Mouse (Mus musculus) heart, embryonic 15.5 days (tissue): ENCODE data around the gene Slc6a18. TPM values are rescaled to one million over a fixed set of nuclear protein-coding genes. Genes with fewer than 3 reads are reported as not detected.

Experiments used
- ATAC-seq: fragments of 200-750 bp; cut with Nextera tagmentation; replicated peaks from 2 replicates; pipeline ENCODE4 v1.8.0; 2017; ENCODE audit warnings: low read depth, moderate TSS enrichment; ENCODE audit not compliant: insufficient number of reproducible peaks, insufficient read depth, low FRiP score
- H3K27ac ChIP-seq: fragments of 300-500 bp; sonication (generic); 2 replicates; pipeline ENCODE4 v1.5.1; 2015; ENCODE audit warnings: mild to moderate bottlenecking, inconsistent platforms
- H3K27me3 ChIP-seq: fragments of 300-500 bp; sonication (generic); 2 replicates; pipeline ENCODE4 v1.6.1; 2015; ENCODE audit warnings: inconsistent platforms
- H3K36me3 ChIP-seq: fragments of 300-500 bp; sonication (generic); 2 replicates; pipeline ENCODE4 v1.6.1; 2015; ENCODE audit warnings: mild to moderate bottlenecking, inconsistent platforms
- H3K4me1 ChIP-seq: fragments of 300-500 bp; sonication (generic); replicated peaks from 2 replicates; pipeline ENCODE4 v1.6.1; 2015; ENCODE audit warnings: inconsistent platforms
- H3K4me2 ChIP-seq: fragments of 300-500 bp; sonication (generic); 2 replicates; pipeline ENCODE4 v1.6.1; 2015; ENCODE audit warnings: inconsistent platforms, mild to moderate bottlenecking, moderate library complexity
- H3K4me3 ChIP-seq: fragments of 300-500 bp; sonication (generic); 2 replicates; pipeline ENCODE4 v1.5.1; 2015; ENCODE audit warnings: mild to moderate bottlenecking, inconsistent platforms
- H3K9ac ChIP-seq: fragments of 300-500 bp; sonication (generic); 2 replicates; pipeline ENCODE4 v1.6.1; 2015; ENCODE audit warnings: mild to moderate bottlenecking, inconsistent platforms
- H3K9me3 ChIP-seq: fragments of 300-500 bp; sonication (generic); replicated peaks from 2 replicates; pipeline ENCODE4 v1.6.1; 2016; ENCODE audit warnings: inconsistent platforms
- WGBS: fragments of 180-500 bp; shearing (Covaris S2); methylation state at CpG from one replicate; pipeline ENCODE4 v1.1.7; 2015; ENCODE audit warnings: mixed read lengths; 5-methylcytosine and 5-hydroxymethylcytosine counted together
- polyA plus RNA-seq: library from polyadenylated mRNA; unstranded; fragments of >200 nt; fragmentation: Nextera tagmentation; extraction: Ambion mirVana; gene quantifications from 2 replicates; pipeline ENCODE4 v1.2.1, GENCODE M21; 2015

The Slc6a18 gene
- polyA plus RNA-seq, 1 experiment from 2014 or later, result not detected

- no peaks in the 10 kb centered on the region for H3K9me3 ChIP-seq
- WGBS, result 68% methylated on average over 1 of the region's 1 CpGs
- no peaks in the 10 kb centered on the region for H3K4me1 ChIP-seq
- H3K4me2 ChIP-seq, result no peak overlapping the region
- H3K36me3 ChIP-seq, result no peaks in the 10 kb centered on the region
- H3K4me3 ChIP-seq, result no peak overlapping the region
- H3K27me3 ChIP-seq, result no peaks in the 10 kb centered on the region
- ATAC-seq, result no peak
- H3K27ac ChIP-seq, result no peak overlapping the region
- no peak overlapping the region for H3K9ac ChIP-seq
Observed at GRCm38 (mm10) chr13:73684412-73684811, 6.6 kb upstream of the Slc6a18 start.

DNA sequence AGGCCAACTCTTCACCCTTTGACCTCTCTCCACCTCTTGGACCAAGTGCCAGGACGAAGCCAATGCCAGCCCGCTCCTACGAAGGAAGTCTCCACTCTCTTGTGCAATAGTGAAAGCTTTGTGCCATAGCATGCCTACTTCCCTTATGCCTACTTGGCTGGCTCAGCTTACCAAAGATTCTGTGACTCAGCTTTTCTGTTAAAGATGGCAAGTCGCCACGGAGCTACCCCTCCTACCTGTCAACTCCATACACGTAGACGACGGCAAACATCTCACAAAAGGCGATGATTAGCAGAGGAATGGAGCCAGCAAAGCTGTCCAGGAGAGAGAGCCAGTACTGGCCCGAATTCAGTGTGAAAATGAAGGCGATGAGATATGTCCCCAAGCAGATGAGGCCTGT lies 5.9 kb upstream of the Slc6a18 start:
- H3K4me2 ChIP-seq, result no peak overlapping the region
- no peak overlapping the region for H3K4me3 ChIP-seq
- H3K4me1 ChIP-seq, result no peaks in the 10 kb centered on the region
- ATAC-seq, result no peak; the same call in 1 of the 2 replicates
- 65% methylated on average over 11 of the region's 11 CpGs for WGBS
- no peaks in the 10 kb centered on the region for H3K36me3 ChIP-seq
- H3K27me3 ChIP-seq, result no peaks in the 10 kb centered on the region
- no peak overlapping the region for H3K9ac ChIP-seq
- H3K27ac ChIP-seq, result no peak overlapping the region
- H3K9me3 ChIP-seq, result no peaks in the 10 kb centered on the region

DNA sequence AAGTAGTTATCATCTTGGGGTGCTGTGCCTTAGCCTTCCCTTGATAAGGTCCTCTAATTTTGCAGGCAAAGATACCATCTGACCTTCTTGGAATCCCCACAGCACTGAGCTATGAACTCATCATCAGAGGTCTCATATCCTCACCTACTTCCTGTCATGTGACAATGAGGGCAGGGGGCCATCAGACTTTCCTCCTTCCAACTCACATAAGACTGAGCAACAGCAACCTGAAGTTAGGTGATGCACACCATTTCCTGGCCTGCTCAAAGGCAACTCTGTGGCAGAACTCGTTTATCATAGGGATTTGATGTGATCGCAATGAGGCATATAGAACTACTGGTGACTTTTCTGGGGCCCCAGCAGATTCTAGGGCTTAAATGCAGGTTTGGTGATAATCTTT lies 4.4 kb upstream of the Slc6a18 start:
- Histone ChIP-seq H3K9me3 (no peaks in the 10 kb centered on the region), H3K4me2 (no peak overlapping the region), H3K4me3 (no peak overlapping the region), H3K9ac (no peak overlapping the region), H3K4me1 (no peaks in the 10 kb centered on the region), H3K27me3 (no peaks in the 10 kb centered on the region; the same call in 1 of the 2 replicates), H3K27ac (no peak overlapping the region), H3K36me3 (no peaks in the 10 kb centered on the region)
- 88% methylated on average over 2 of the region's 2 CpGs for WGBS
- no peak for ATAC-seq

DNA sequence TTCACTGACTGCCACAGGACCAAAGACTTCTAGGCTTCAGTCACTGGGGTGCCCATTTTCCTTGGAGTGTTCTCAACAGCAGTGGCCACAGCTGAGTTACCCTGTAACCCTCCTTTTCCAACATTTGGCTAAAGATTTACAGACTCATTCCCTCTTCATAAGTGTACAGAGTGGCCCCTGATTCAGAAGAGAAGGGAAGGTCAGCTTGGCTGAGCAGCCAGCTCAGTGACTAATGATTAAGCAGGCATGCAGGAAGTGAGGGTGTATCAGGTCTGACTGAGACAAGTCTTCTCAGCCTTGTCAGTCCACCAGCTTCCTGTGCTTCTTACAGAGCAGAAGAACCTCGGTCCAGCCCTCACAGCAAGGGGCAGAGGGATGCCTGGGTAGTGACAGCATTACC lies 2.6 kb upstream of the Slc6a18 start:
- no peaks in the 10 kb centered on the region for H3K36me3 ChIP-seq
- no peak overlapping the region for H3K27ac ChIP-seq
- H3K27me3 ChIP-seq, result no peaks in the 10 kb centered on the region; the same call in 1 of the 2 replicates
- no peak overlapping the region for H3K9ac ChIP-seq
- 0% methylated on average over 1 of the region's 1 CpGs for WGBS
- ATAC-seq, result no peak
- H3K4me3 ChIP-seq, result no peak overlapping the region
- H3K4me2 ChIP-seq, result no peak overlapping the region
- H3K4me1 ChIP-seq, result no peaks in the 10 kb centered on the region
- H3K9me3 ChIP-seq, result no peaks in the 10 kb centered on the region

DNA sequence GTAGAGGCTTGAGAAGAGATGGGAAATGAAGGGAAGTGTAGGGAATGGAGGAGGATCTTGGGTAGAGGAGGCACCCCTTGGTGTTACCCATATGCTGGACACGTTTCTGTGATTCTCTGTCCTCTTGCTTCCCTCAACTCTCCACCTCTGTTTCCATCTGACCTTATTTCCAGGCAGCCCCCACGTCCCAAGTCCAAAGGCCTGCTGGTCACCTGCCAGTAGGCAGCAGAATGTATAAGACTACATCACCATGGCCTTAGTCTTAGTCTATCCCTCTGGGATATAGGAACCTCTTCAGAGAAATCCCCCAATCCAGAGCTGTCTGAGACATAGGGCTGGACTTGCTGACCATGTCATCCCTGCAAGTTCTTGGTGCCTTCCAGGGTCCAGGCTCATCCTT lies 1.5 kb upstream of the Slc6a18 start:
- 43% methylated on average over 2 of the region's 2 CpGs for WGBS
- no peak overlapping the region for H3K4me2 ChIP-seq
- ATAC-seq, result no peak

GRCm38 (mm10) chr13:73675161-73675560 lies 2.7 kb downstream of the Slc6a18 start:
- no peak for ATAC-seq
- Histone ChIP-seq H3K4me2 (no peak overlapping the region), H3K9me3 (no peaks in the 10 kb centered on the region), H3K36me3 (no peaks in the 10 kb centered on the region), H3K9ac (no peak overlapping the region), H3K27me3 (no peaks in the 10 kb centered on the region; the same call in 1 of the 2 replicates), H3K27ac (no peak overlapping the region), H3K4me1 (no peaks in the 10 kb centered on the region), H3K4me3 (no peak overlapping the region)
- WGBS, result 87% methylated on average over 7 of the region's 7 CpGs

More for the DNA sequence above, 1.5 kb upstream of the Slc6a18 start:
- Histone ChIP-seq H3K9me3 (no peaks in the 10 kb centered on the region), H3K27ac (no peak overlapping the region), H3K36me3 (no peaks in the 10 kb centered on the region), H3K4me1 (no peaks in the 10 kb centered on the region), H3K27me3 (no peaks in the 10 kb centered on the region; the same call in 1 of the 2 replicates), H3K4me3 (no peak overlapping the region), H3K9ac (no peak overlapping the region)

- no peak for ATAC-seq
- WGBS, result 74% methylated on average over 2 of the region's 2 CpGs
Observed at GRCm38 (mm10) chr13:73660163-73660695, 17.6 kb downstream of the Slc6a18 start.

GRCm38 (mm10) chr13:73658953-73659352 lies 18.9 kb downstream of the Slc6a18 start:
- Histone ChIP-seq H3K4me1 (no peaks in the 10 kb centered on the region), H3K4me2 (no peak overlapping the region), H3K9me3 (no peaks in the 10 kb centered on the region), H3K27me3 (no peaks in the 10 kb centered on the region), H3K9ac (no peak overlapping the region), H3K4me3 (no peak overlapping the region), H3K27ac (no peak overlapping the region), H3K36me3 (no peaks in the 10 kb centered on the region)
- ATAC-seq, result no peak
- 40% methylated on average over 2 of the region's 2 CpGs for WGBS

More at GRCm38 (mm10) chr13:73660163-73660695, 17.6 kb downstream of the Slc6a18 start:
- Histone ChIP-seq H3K9ac (no peak overlapping the region), H3K27ac (no peak overlapping the region), H3K36me3 (no peaks in the 10 kb centered on the region), H3K4me3 (no peak overlapping the region), H3K27me3 (no peaks in the 10 kb centered on the region), H3K9me3 (no peaks in the 10 kb centered on the region), H3K4me1 (no peaks in the 10 kb centered on the region), H3K4me2 (no peak overlapping the region)

- no peak for ATAC-seq
- 62% methylated on average over 3 of the region's 3 CpGs for WGBS
- Histone ChIP-seq H3K4me1 (no peaks in the 10 kb centered on the region), H3K4me2 (no peak overlapping the region), H3K4me3 (no peak overlapping the region), H3K9ac (no peak overlapping the region), H3K27ac (no peak overlapping the region), H3K27me3 (no peaks in the 10 kb centered on the region), H3K36me3 (no peaks in the 10 kb centered on the region), H3K9me3 (no peaks in the 10 kb centered on the region)
Observed at GRCm38 (mm10) chr13:73654976-73655375, 22.8 kb downstream of the Slc6a18 start.

- no peaks in the 10 kb centered on the region for H3K9me3 ChIP-seq
- 76% methylated on average over 3 of the region's 3 CpGs for WGBS
- H3K27ac ChIP-seq, result no peak overlapping the region
- no peak overlapping the region for H3K4me3 ChIP-seq
- H3K4me1 ChIP-seq, result no peaks in the 10 kb centered on the region
- no peak for ATAC-seq
- no peak overlapping the region for H3K4me2 ChIP-seq
- no peaks in the 10 kb centered on the region for H3K27me3 ChIP-seq
- H3K9ac ChIP-seq, result no peak overlapping the region
- no peaks in the 10 kb centered on the region for H3K36me3 ChIP-seq
Observed at GRCm38 (mm10) chr13:73653266-73653665, 24.6 kb downstream of the Slc6a18 start.

DNA sequence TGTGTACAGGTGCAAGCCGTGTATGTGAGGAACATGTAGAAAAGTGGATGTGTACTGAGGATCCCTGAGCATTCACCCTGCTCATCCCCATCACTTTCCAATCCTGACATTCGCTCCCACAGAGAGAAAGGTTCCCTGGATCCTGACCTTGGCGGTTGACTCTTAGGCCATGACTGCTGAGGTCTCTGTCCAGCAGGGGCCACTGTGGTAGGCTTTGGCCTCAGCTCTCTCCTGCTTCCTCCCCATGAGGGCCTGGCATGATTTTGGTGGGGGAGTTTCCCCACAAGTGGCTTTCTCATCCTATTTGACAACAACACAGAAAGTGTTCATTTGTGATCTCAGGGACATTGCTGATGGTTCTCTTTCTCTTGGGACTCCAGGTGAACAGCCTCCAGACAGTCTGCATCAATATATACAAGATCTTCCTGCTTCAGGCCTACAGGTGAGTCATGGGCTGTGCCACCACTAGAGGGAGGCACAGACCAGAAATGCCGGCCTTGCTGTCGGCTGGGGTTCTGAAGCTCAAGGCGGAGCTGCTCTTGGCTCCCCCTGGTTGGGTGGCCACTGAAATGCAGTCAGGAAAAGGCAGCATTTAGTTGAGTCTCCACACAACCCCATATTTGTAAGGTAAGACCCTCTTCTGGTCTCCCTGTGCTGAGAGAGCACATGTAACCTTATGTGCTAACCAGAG lies 31.3 kb downstream of the Slc6a18 start:
- WGBS, result 41% methylated on average over 6 of the region's 6 CpGs
- 0 out of 2 replicates have a peak, but pooled peaks have one; percentile 34 for ATAC-seq

DNA sequence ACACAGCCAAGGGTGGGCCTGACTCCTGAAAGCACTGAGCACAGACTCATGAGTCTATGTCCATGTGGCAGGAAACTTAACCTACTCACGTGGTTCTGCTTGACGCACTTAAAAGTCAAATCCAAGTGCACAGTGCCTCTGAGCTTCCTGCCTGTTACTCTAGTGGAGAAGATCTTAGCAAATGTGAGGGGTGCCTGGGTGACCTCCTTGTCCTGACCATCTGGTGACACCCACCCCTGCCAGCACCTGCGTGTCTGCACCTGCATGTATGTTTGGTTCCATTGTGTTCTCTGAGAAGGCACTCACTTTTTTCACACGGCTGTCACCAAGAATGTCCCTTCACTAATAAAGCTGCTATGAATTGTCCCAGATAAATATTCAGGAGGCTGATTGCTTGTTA lies 36.5 kb downstream of the Slc6a18 start:
- H3K27me3 ChIP-seq, result no peaks in the 10 kb centered on the region
- no peak overlapping the region for H3K4me3 ChIP-seq
- no peak overlapping the region for H3K4me2 ChIP-seq
- H3K9me3 ChIP-seq, result no peaks in the 10 kb centered on the region
- ATAC-seq, result no peak
- H3K27ac ChIP-seq, result no peak overlapping the region
- no peaks in the 10 kb centered on the region for H3K4me1 ChIP-seq
- no peak overlapping the region for H3K9ac ChIP-seq
- WGBS, result 75% methylated on average over 4 of the region's 4 CpGs
- no peaks in the 10 kb centered on the region for H3K36me3 ChIP-seq

More for the DNA sequence above, 31.3 kb downstream of the Slc6a18 start:
- H3K27me3 ChIP-seq, result no peaks in the 10 kb centered on the region
- H3K4me3 ChIP-seq, result no peak overlapping the region
- no peaks in the 10 kb centered on the region for H3K36me3 ChIP-seq
- H3K9me3 ChIP-seq, result no peaks in the 10 kb centered on the region
- no peak overlapping the region for H3K4me2 ChIP-seq
- no peaks in the 10 kb centered on the region for H3K4me1 ChIP-seq
- no peak overlapping the region for H3K27ac ChIP-seq
- H3K9ac ChIP-seq, result no peak overlapping the region
